Mouse (Mus musculus): ENCODE measurements around the gene Agps.

DNA sequence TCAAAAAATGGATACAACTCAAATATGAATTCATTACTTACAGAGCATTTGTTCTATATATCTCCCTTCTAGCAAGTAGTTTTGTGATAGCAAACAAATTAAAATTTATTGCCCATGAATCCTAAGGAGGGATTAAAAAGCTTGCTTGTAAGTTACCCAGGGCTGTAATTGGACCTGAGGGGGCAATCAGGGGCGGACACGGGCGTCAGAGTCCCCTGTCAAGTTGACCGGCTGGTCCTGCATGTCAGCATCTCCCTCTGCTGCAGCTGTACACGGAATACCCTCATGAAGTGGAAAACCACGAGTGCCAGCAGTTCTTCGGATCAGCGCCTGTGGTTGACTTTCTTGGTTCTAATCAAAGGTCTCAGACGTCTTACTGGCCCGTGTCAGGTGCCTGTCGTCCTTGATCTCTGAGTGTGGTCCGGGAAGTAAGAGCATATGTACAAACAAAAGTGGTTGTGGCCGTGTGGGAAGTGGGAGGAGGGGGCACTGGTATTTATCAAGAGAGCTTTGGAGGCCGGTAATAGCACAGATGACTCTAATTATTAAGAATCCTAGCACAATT lies 41.9 kb upstream of the Agps start:
- TF ChIP-seq CTCF (IDR thresholded peaks at IDR 0.05) (no peak), EP300 (IDR thresholded peaks at IDR 0.05) (no peak)
